Mouse (Mus musculus) liver, embryonic 14.5 days (tissue): ENCODE results near the gene Dnm2.

Experiments
- CTCF ChIP-seq: IDR thresholded peaks from 2 replicates; pipeline ENCODE4 v1.5.1; 2016; ENCODE audit warnings: antibody characterized with exemption, low read depth, control low read depth
- EP300 ChIP-seq: IDR thresholded peaks from 2 replicates; pipeline ENCODE4 v1.6.1; 2016; ENCODE audit warnings: antibody characterized with exemption, low read depth

DNA sequence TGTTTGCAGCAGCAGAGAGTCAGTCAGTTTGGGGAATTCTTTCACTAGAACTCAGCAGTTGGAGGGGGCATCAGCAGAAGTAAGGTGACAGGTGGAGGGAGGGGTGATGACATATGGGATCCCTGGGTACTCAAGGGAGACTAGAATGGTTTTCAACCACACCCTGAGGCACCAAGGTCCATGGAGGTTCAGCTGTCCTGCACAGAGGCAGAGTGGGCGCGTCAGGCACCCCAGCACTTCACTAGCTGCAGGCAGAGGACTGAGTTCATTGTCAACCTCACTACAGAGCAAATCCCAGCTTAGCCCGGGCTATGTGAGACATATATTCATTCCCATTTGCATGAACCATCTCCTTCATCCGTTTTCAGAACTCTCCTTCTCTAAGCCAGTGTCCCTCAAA lies 112.3 kb downstream of the Dnm2 start:
- no peak for TF ChIP-seq CTCF
- no peak for TF ChIP-seq EP300
